Mouse (Mus musculus): ENCODE results near the gene Pola2.

DNA sequence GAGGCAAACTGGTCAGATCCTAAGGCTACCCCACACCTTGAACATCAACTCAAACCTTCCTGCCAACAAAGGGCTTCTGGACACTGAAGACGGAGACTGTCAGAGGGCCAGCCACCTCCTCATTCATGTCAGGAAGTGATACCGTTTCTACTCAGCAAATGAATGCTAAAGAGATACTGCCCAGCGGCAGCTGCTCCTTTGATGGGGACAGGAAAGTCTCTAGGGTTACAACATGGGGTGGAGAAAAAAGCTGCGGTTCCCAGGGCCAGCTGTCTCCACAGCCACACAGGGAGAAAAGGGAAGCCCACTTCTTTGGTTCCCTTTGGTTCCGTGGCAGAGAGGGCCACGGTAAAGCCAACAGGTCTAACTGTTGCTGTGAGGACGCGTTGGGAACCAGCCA lies 19.9 kb downstream of the Pola2 start:
- TF ChIP-seq CTCF (IDR thresholded peaks at IDR 0.05; ENCODE audit: low read depth) (no peak), EP300 (IDR thresholded peaks at IDR 0.05; ENCODE audit: low read depth) (no peak)

Data from liver, embryonic 14.5 days (tissue).